Mouse (Mus musculus): ENCODE measurements around the gene Gif.

The Gif gene

GRCm38 (mm10) chr19:11747298-11747697, at the start of gene Gif:
Gene Gif (plus strand): TSS chr19:11747554.
- ChIA-PET POLR2A (no interaction called here), CTCF (no interaction called here)

DNA sequence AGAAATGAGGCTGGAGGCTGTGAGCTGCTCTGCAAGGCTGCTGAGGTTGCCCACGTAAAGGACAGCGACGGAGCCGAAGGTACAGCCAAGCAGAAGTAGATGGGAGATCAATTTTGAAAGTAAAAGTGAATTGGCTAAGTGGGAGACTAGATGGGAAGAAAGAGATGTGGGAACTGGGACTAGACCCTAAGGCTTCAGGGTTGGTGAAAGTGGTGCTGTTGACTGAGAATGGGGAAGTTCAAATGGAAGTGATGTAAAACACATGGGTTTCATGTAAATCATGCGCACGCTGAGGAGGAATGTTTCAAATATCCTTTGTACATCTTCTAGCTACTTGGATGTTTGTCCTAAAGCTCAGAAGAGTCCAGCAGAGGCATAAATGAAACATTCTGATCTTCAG, 49.0 kb upstream of the Gif start:
- ChIA-PET POLR2A (no interaction called here), CTCF (no interaction called here)

GRCm38 (mm10) chr19:11712451-11712850, 34.9 kb upstream of the Gif start:
- ChIA-PET CTCF (no interaction called here), POLR2A (no interaction called here)

DNA sequence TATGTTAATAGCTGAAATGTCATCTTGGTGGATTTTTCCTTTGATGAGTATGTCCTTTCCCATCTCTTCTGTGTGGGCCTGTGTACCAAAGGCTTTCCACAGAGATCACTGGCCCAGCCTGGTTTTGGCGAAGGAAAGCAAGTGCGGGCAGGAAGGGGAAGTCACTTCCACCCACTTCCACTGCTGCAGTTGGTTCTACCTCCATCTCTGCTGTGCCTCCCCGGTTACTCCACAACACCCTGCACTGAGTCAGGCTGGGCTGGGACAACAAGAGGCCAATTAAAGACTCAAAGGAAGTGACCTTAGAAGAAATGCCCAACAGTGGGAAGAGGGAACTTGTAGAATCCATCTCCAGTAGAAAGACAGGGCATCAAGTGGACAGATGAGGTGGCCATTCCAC, 27.3 kb upstream of the Gif start:
- ChIA-PET CTCF (no interaction called here), POLR2A (no interaction called here)

- CTCF ChIA-PET: interaction anchor here in 1 of 4 experiments (0.7 kb wide), 1 partner anchor 744 kb away, joined by 3 read pairs; no protein-coding TSS in a partner anchor
- POLR2A ChIA-PET: no interaction called here
Measured at GRCm38 (mm10) chr19:11723870-11724269, 23.5 kb upstream of the Gif start.

- CTCF ChIA-PET: interaction anchor here in 1 of 4 experiments (0.7 kb wide), 1 partner anchor 744 kb away, joined by 3 read pairs; no protein-coding TSS in a partner anchor
- POLR2A ChIA-PET: no interaction called here
Measured at GRCm38 (mm10) chr19:11724275-11724674, 23.1 kb upstream of the Gif start.

GRCm38 (mm10) chr19:11725915-11726314, 21.4 kb upstream of the Gif start:
- CTCF ChIA-PET: interaction anchor here in 2 of 4 experiments (0.5 to 0.6 kb wide), 2 partner anchors 14 to 95 kb away, joined by 3 read pairs; no protein-coding TSS in a partner anchor
- POLR2A ChIA-PET: no interaction called here

- ChIA-PET POLR2A (no interaction called here), CTCF (no interaction called here)
Measured at GRCm38 (mm10) chr19:11727304-11727703, 20.1 kb upstream of the Gif start.

- POLR2A ChIA-PET: no interaction called here
Measured at GRCm38 (mm10) chr19:11730278-11730677, 17.1 kb upstream of the Gif start.

DNA sequence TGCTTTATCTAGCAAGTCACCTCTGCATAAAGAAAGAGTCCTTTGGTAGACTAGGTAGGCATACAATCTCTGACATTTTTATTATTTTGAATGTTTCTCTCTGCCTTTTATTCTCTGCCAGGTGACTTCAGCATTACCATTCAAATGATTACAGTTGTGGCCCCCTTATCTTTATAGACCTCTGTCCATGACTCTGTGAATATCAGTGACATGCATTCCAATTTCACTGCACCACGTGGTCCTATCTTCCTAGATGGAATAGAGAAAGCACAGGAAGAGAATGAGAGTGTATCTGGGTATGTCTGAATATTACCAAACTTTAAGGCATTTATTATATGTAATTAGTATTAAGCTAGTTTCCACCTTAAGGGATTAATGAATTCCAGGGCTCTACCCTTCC, 10.9 kb upstream of the Gif start:
- POLR2A ChIA-PET: no interaction called here
- CTCF ChIA-PET: no interaction called here

More at GRCm38 (mm10) chr19:11730278-11730677, 17.1 kb upstream of the Gif start:
- CTCF ChIA-PET: no interaction called here

GRCm38 (mm10) chr19:11745680-11746079, 1.7 kb upstream of the Gif start:
- CTCF ChIA-PET: interaction anchor here in 1 of 4 experiments (0.8 kb wide), 1 partner anchor 22 kb away, joined by 4 read pairs; no protein-coding TSS in a partner anchor

GRCm38 (mm10) chr19:11765059-11765458, 17.7 kb downstream of the Gif start:
- CTCF ChIA-PET: interaction anchor here (0.6 to 1.3 kb wide), 8 partner anchors 12 to 661 kb away, joined by 3 to 9 read pairs (median 4); no protein-coding TSS in a partner anchor
- POLR2A ChIA-PET: interaction anchor here in 1 of 4 experiments (0.6 kb wide), 2 partner anchors 204 to 1419 kb away, joined by 3 to 5 read pairs; no protein-coding TSS in a partner anchor

More at GRCm38 (mm10) chr19:11745680-11746079, 1.7 kb upstream of the Gif start:
- POLR2A ChIA-PET: no interaction called here

DNA sequence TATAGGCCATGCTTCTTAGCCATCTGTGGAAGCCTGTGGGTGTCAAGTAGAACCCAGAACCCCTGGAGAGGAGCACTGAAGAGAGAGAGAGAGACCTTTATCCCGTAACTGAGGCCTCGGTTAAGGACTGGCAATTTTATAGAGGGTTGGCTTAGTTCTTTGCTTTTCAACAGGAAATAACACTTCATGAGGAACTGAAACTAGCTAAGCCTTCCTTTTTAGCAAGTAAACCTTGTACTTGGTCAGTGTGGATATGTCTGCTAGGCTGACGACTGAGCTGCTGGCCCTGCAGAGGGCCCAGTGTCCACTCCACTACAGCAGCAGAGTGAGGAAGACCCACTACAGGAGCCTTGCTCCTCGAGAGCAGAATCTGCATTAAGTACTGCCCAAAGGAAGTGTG, 19.1 kb downstream of the Gif start:
- ChIA-PET POLR2A (no interaction called here), CTCF (no interaction called here)

- POLR2A ChIA-PET: interaction anchor here in 1 of 4 experiments (0.9 to 3.1 kb wide), 3 partner anchors 10 to 116 kb away, joined by 3 to 24 read pairs (median 8); partner anchors contain the start of gene Stx3
- CTCF ChIA-PET: interaction anchor here (0.5 to 2.0 kb wide), 23 partner anchors 9 to 784 kb away, joined by 3 to 9 read pairs (median 3); partner anchors contain the start of gene Stx3 (in 1 of the 4)
Measured at GRCm38 (mm10) chr19:11768163-11768562, 20.8 kb downstream of the Gif start.

GRCm38 (mm10) chr19:11769257-11769920, 22.0 kb downstream of the Gif start:
- ChIA-PET POLR2A (interaction anchor here in 2 of 4 experiments (0.7 to 3.1 kb wide), 14 partner anchors 8 to 239 kb away, joined by 3 to 24 read pairs (median 4); partner anchors contain the start of genes Stx3 (in 2 of the 2) and Patl1 (in 1 of the 2)), CTCF (interaction anchor here in 2 of 4 experiments (0.6 to 2.0 kb wide), 5 partner anchors 8 to 366 kb away, joined by 3 to 9 read pairs (median 4); partner anchors contain the start of gene Ms4a6d (in 1 of the 2))

GRCm38 (mm10) chr19:11770205-11770892, 23.0 kb downstream of the Gif start, which contains the start of gene Mrpl16:
Gene Mrpl16 (plus strand): TSS chr19:11770391.
- POLR2A ChIA-PET: interaction anchor here in 2 of 4 experiments (0.5 to 3.1 kb wide), 15 partner anchors 8 to 238 kb away, joined by 3 to 24 read pairs (median 4); partner anchors contain the start of genes Stx3 (in 2 of the 2) and Patl1 (in 1 of the 2)
- CTCF ChIA-PET: interaction anchor here in 2 of 4 experiments (0.8 to 1.6 kb wide), 3 partner anchors 48 to 166 kb away, joined by 3 to 4 read pairs (median 3); partner anchors contain the start of gene Ms4a6d (in 1 of the 2)

GRCm38 (mm10) chr19:11777191-11777865, 30.0 kb downstream of the Gif start:
- ChIA-PET CTCF (interaction anchor here (0.6 to 3.4 kb wide), 30 partner anchors 8 to 231 kb away, joined by 3 to 72 read pairs (median 4); partner anchors contain the start of gene Stx3 (in 1 of the 4)), POLR2A (interaction anchor here (0.6 to 5.4 kb wide), 25 partner anchors 8 to 231 kb away, joined by 3 to 67 read pairs (median 4); partner anchors contain the start of genes Stx3 (in 3 of the 4), Mrpl16 (in 1 of the 4) and Patl1 (in 1 of the 4))

DNA sequence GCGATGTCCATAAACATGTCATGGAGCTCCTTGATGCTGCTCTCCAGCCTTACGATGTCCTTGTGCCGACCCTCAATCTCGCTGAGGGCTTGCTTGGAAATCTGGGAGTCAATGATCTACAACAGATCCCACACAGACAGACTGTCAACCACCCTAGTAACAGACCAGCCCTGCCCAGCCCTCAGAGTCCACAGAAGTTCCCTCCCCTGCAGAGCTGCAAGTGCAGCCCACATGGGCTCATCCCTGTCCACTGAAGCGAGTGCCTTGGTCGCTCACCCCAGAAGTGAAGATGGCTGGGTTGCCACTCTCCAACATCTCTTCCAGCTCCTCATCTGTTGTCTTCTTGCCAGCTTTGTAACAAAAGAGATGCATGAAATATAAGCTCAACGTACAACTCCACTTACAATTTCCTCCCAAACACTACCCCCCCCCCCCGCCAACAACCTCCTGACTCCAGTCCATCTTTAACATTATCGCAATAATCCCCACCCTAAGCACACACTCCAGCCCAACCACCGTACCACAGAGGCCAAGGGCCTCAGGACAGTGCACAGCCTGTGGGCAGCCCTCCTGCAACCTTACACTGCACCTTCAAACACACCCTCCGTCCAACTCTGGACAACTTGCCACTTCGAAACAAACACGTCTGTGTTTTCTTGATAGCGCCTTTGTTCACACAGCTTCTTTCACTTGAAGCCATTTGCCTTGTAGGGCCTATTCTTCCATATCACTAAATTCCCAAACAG, 38.2 kb downstream of the Gif start:
- ChIA-PET POLR2A (interaction anchor here (0.6 to 3.6 kb wide), 16 partner anchors 8 to 1487 kb away, joined by 3 to 23 read pairs (median 4); partner anchors contain the start of genes Stx3 (in 2 of the 4), Mrpl16 (in 1 of the 4) and Osbp (in 1 of the 4)), CTCF (interaction anchor here in 3 of 4 experiments (0.6 to 1.9 kb wide), 6 partner anchors 18 to 134 kb away, joined by 3 to 15 read pairs (median 5); partner anchors contain the start of gene Stx3 (in 1 of the 3))
